Mouse (Mus musculus) embryonic facial prominence, embryonic 10.5 days (tissue): ENCODE data around the gene Gnai2. TPM values are rescaled to one million over a fixed set of nuclear protein-coding genes. Genes with fewer than 3 reads are reported as not detected.

ENCODE experiments used
- DNase-seq: peaks from one replicate; pipeline ENCODE4 v3.0.0-alpha.2; 2017; ENCODE audit warnings: low spot score
- H3K27ac ChIP-seq: fragments of 300-500 bp; sonication (generic); replicated peaks from 2 replicates; pipeline ENCODE4 v1.5.1; 2016; ENCODE audit warnings: mild to moderate bottlenecking
- H3K27me3 ChIP-seq: fragments of 300-500 bp; sonication (generic); replicated peaks from 2 replicates; pipeline ENCODE4 v1.6.1; 2016; ENCODE audit warnings: low read depth, mild to moderate bottlenecking; ENCODE audit not compliant: poor library complexity, severe bottlenecking
- H3K36me3 ChIP-seq: fragments of 300-500 bp; sonication (generic); replicated peaks from 2 replicates; pipeline ENCODE4 v1.6.1; 2016; ENCODE audit warnings: mild to moderate bottlenecking, moderate library complexity
- H3K4me1 ChIP-seq: fragments of 300-500 bp; sonication (generic); 2 replicates; pipeline ENCODE4 v1.6.1; 2016
- H3K4me3 ChIP-seq: fragments of 300-500 bp; sonication (generic); 2 replicates; pipeline ENCODE4 v1.5.1; 2016; ENCODE audit warnings: mild to moderate bottlenecking, moderate library complexity
- H3K9me3 ChIP-seq: fragments of 300-500 bp; sonication (generic); 2 replicates; pipeline ENCODE4 v1.6.1; 2016; ENCODE audit warnings: mild to moderate bottlenecking
- WGBS: fragments of 180-500 bp; shearing (Covaris S2); methylation state at CpG from one replicate; pipeline ENCODE4 v1.1.7; 2016; 5-methylcytosine and 5-hydroxymethylcytosine counted together
- polyA plus RNA-seq: library from polyadenylated mRNA; unstranded; fragments of >200 nt; fragmentation: Nextera tagmentation; extraction: Ambion mirVana; gene quantifications from 2 replicates; pipeline ENCODE4 v1.2.1, GENCODE M21; 2016

Gene Gnai2
- polyA plus RNA-seq, 1 experiment from 2014 or later: 334 TPM

DNA sequence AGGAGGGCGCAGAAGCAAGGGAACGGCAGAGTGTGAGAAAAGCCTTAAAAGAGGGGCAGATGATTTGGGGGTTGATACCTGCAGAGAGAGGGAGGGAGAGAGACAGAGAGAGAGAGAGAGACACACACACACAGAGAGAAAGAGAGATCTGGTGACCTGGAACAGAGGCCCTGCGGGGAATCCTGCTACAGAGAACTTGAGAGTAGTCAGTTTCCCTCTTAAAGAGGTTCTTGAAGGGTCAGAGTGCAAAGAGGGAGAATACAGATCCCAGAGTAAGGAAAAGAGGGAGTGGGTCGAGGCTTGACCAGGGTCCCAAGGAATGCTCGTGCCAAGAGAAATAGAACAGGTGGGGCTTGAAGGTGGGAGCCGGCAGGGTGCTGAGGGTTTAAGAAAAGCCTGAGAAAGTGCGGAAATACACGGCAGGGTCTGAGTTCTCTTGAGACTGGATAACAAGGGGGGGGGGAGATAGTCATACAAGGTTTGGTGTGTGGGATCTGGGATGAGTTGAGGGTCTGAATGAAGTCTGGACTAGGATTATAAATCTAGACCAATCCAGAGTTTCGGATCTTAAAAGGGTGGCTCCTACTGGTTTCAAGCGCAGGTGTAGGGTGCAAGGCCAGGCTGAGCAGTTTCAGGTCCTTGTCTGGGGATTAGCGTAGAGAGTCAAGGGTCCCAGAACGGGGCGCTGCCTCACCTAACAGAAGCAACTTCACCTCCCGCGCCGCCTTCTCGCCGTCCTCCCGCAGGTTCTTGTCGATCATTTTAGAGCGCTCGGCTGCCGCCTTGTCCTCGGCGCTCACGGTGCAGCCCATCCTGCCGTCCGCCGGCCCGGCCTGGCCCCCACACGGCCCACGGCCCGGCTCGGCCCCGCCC is 525 bp downstream of the Gnai2 start:
- peak overlapping the region; percentile 96 for H3K27ac ChIP-seq
- H3K27me3 ChIP-seq: no peaks in the 10 kb centered on the region
- WGBS: 1% methylated on average over 35 of the region's 35 CpGs
- peak overlapping the region; percentile 95 for H3K4me3 ChIP-seq
- peaks cover 82% of the 10 kb centered on the region for H3K4me1 ChIP-seq
- peaks cover 20% of the 10 kb centered on the region for H3K36me3 ChIP-seq
- DNase-seq: no peak
- H3K9me3 ChIP-seq: no peaks in the 10 kb centered on the region

DNA sequence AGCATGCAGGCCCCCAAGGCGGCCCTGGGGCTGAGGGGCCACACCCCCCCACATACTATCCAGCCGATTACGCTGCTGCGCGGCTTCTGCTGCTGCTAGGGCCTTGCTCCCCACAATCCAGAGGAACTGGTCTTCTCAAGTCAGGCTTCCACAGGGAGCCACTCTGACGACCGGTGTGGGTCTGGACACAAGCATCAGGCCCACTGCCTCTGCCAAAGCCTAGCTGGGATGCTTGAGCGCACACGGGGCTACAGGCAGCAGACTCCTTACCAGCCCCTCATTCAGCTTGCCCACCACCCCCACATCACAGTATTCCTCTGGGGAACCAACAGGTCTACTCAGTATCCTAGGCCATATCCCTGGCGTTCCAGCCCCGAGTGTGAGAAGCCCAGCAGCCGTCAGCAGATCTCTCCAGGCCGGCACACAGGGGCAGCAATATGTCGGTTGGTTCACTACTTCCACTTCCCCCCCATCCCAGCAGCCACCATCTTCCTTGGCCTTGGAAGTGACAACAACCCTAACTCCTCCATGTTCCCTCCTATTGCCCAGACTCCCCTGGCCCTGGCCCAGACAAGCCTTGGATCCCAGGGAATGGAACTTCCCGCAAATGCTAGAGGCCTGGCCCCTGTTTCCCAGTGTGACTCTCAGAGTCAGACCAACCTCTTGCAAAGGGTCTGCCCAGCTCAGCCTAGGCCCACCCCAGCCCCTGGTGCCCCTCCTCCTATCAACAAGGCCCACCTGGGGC is 1.3 kb downstream of the Gnai2 start:
- DNase-seq: peak; percentile 49
- no peaks in the 10 kb centered on the region for H3K9me3 ChIP-seq
- H3K4me3 ChIP-seq: peak overlapping the region; percentile 95
- no peaks in the 10 kb centered on the region for H3K27me3 ChIP-seq
- H3K36me3 ChIP-seq: peaks cover 27% of the 10 kb centered on the region
- H3K27ac ChIP-seq: peak overlapping the region; percentile 96
- WGBS: 3% methylated on average over 15 of the region's 15 CpGs
- peaks cover 88% of the 10 kb centered on the region for H3K4me1 ChIP-seq

DNA sequence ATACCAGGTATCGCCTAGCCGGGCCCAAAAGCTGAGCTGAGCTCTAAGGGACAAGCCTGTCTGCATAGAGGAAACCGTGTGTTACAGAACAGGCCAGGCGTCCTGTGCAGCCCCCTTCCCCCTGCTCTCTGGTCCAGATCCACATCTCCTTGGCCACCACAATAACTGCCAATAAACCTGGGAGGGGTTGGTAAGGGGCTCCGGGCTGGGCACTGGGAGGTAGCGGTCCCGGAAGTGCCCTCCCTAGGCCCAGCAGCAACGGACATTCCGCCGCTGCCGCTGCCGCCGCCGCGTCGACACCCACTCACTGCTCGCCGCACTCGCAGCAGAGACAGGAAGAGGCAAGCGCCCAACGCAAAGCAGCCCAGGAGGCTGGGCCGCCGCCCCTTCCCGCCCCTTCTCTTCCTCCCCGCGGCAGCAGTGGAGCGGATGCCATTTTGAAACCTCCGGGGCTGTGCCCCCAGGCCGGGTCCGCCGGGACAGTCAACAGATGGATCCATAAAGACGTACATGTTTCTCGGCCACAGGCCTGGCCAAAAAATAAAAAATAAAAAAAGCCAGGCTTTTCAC is 2.0 kb downstream of the Gnai2 start:
- no peaks in the 10 kb centered on the region for H3K9me3 ChIP-seq
- peak; percentile 85 for DNase-seq
- H3K4me3 ChIP-seq: peak overlapping the region; percentile 95
- H3K27ac ChIP-seq: peak overlapping the region; percentile 96
- H3K36me3 ChIP-seq: peaks cover 33% of the 10 kb centered on the region
- H3K27me3 ChIP-seq: no peaks in the 10 kb centered on the region
- H3K4me1 ChIP-seq: peaks cover 94% of the 10 kb centered on the region
- 2% methylated on average over 33 of the region's 33 CpGs for WGBS

DNA sequence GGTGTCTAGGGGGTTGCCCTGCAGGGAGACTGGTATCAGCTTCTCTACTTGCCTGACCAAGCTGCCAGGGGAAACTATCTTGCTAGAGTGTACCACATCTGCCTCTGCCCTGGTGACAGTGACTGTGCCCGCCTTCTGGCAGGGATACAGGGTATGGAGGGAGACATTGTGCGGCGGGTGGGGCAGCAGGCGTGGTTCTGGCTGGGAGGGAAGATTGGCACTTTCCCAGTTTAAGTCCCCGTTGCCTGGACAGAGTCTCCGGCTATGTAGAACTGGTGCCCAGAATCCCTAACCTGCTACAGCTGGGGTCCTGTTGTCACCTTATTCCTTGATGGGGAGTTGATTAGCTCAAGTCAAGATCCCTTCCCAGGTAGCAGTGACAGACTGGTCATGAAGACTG is 2.7 kb downstream of the Gnai2 start:
- H3K4me1 ChIP-seq: peaks cover 96% of the 10 kb centered on the region
- H3K36me3 ChIP-seq: peaks cover 39% of the 10 kb centered on the region
- WGBS: 76% methylated on average over 6 of the region's 6 CpGs
- H3K9me3 ChIP-seq: no peaks in the 10 kb centered on the region
- H3K27ac ChIP-seq: peak overlapping the region; percentile 96
- DNase-seq: no peak
- H3K4me3 ChIP-seq: peak overlapping the region; percentile 95
- H3K27me3 ChIP-seq: no peaks in the 10 kb centered on the region

DNA sequence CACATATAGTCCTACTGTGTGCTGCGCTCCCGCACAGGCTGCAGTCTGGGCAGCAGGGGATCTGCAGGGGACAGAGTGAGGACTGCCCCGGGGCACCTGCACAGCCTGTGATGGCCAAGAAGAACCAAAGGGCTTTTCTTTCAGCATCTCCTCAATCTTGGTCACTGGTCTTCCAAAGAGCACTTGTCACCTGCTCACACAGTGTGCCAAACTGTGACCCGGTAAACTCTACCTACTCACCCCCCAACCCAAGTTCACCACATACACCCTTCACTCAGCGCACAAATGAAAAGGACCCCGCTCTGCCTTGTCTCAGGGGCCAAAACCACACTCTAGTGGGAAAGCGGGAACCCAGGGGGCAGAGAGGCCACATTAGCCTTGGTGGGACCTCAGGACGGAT is 3.3 kb downstream of the Gnai2 start:
- no peak for DNase-seq
- peaks cover 40% of the 10 kb centered on the region for H3K36me3 ChIP-seq
- H3K4me3 ChIP-seq: peak overlapping the region; percentile 95
- WGBS: 77% methylated on average over 8 of the region's 8 CpGs
- peaks cover 96% of the 10 kb centered on the region for H3K4me1 ChIP-seq
- peak overlapping the region; percentile 96 for H3K27ac ChIP-seq
- H3K27me3 ChIP-seq: no peaks in the 10 kb centered on the region
- no peaks in the 10 kb centered on the region for H3K9me3 ChIP-seq

DNA sequence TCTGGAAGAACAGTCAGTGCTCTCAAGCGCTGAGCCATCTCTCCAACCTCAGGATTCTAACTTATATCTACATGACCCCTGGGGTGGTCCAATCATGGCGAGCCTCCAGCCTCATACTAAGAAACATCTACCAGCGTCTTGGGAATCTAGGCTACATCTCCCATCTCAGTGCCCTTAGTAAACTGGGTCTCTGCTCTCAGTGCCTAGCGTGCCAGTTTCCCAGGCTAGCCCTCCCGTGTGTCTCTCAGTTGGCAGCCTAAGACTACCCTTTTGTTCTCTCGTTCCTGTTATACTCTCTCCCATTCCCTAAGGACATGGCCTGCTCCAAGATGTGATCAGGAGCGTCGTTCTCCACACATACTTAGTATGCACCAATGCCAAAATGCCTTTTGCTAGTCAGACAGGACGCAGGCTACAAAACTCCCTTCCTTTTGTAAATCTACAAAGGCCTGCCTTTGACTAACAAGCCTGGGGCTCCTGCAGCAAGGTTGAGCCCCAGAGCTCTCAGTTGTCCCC is 3.8 kb downstream of the Gnai2 start:
- Histone ChIP-seq H3K4me3 (peak overlapping the region; percentile 95), H3K4me1 (peaks cover 97% of the 10 kb centered on the region), H3K27ac (peak overlapping the region; percentile 96), H3K27me3 (no peaks in the 10 kb centered on the region), H3K9me3 (no peaks in the 10 kb centered on the region), H3K36me3 (peaks cover 44% of the 10 kb centered on the region)
- WGBS: 54% methylated on average over 9 of the region's 9 CpGs
- no peak for DNase-seq

DNA sequence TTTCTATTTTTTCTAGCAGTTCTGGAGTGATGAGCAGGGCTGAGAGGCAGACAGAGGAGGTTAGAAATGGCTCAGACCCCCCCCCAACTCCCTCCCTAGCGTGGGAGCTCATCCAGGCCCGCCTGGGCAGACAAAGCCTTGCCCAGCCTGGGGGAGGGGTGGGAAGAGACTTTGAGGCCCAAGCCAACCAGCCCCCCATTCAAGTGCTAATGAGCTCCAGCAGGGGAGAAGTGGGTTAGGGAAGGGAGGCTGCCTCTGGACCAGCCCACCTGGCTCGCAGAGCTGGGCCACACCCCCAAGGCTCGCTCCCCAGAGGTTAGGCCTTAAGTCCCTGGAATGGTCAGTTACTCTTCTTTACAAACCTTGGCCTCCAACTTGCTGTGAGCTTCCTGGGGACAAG is 4.6 kb downstream of the Gnai2 start:
- peak overlapping the region; percentile 96 for H3K27ac ChIP-seq
- WGBS: 3% methylated on average over 4 of the region's 4 CpGs
- H3K9me3 ChIP-seq: no peaks in the 10 kb centered on the region
- peak overlapping the region; percentile 95 for H3K4me3 ChIP-seq
- H3K36me3 ChIP-seq: peaks cover 52% of the 10 kb centered on the region
- peaks cover 98% of the 10 kb centered on the region for H3K4me1 ChIP-seq
- H3K27me3 ChIP-seq: no peaks in the 10 kb centered on the region
- peak; percentile 84 for DNase-seq

DNA sequence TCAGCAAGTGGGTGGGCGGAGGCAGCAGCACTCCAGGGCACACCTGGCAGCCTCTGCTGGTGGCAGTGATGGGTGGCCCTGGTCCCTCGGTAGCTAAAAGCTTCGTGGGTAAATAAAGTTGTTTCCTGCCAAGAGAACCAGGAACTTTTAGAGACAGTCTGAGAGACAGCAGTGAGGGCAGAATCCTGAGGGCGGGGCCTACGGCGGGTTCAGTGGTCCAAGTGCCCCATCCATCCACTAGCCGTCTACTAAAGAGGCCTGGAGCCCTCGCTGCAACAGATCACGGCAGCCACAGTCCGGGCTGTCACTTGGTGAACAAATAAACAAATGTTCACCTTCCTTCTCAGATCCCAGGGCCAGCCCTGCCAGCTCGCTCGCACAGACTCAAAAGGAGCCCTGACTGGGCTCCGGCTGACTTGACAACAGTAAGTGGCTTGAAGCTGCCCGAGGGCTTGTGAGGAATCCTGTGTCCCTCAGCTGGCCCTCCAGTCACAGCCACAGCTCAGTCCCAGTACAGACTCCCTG is 5.2 kb downstream of the Gnai2 start:
- peak overlapping the region; percentile 96 for H3K27ac ChIP-seq
- no peaks in the 10 kb centered on the region for H3K9me3 ChIP-seq
- peak overlapping the region; percentile 95 for H3K4me3 ChIP-seq
- peak; percentile 64 for DNase-seq
- H3K27me3 ChIP-seq: no peaks in the 10 kb centered on the region
- H3K36me3 ChIP-seq: peaks cover 58% of the 10 kb centered on the region
- WGBS: 11% methylated on average over 14 of the region's 14 CpGs
- H3K4me1 ChIP-seq: peaks cover 97% of the 10 kb centered on the region

DNA sequence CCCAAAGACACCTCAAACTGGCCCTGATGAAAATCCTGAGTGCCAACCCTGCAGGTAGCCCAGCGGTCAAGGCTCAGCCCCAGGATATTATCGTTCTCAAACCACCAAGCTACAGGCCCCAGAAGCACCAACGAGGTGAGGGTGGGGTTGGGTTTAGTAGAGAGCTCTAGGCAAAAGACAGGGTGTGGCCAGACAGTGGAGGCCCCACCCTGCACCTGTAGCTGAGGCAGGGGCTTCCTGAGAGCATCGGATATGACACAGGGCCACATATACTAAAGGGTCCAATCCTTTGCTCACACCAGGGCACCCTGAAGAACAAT is 5.8 kb downstream of the Gnai2 start:
- no peak for DNase-seq

DNA sequence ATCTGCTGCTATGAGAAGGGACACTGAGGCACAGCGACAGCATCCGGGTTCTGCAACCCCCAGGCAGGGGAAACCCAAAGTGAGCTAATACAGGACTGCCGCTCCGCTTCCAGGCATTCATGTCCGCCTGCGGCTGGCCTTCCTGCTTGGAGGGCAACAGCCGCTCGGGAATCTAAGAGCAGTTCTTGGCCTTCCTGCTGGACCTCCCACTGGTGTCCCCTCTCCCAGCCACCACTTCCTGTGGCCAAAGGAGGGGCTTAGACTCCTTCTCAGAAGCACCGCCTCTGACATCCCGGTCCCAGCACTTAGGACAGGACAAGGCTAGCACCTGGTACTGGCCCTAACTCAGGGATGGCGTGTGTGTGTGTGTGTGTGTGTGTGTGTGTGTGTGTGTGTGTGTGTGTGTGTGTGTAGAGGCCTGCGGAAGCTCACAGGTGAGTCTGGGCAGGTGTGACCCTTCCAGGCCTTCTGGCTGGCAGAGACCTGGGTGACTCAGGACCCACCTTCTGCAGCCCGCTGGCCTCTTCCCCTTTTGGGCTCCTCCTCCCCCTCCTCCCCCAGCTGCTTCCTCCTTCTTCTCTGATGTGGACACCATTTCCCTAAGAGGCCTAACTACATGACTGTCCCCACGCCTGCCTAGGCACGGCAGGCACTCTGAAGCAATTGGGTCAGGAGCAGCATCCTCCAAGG is 6.3 kb downstream of the Gnai2 start:
- Histone ChIP-seq H3K36me3 (peaks cover 69% of the 10 kb centered on the region), H3K9me3 (no peaks in the 10 kb centered on the region), H3K27me3 (no peaks in the 10 kb centered on the region), H3K4me1 (peaks cover 94% of the 10 kb centered on the region), H3K4me3 (peak overlapping the region; percentile 46), H3K27ac (peak overlapping the region; percentile 96)
- 41% methylated on average over 15 of the region's 15 CpGs for WGBS
- DNase-seq: peak; percentile 47

More for the DNA sequence above, 5.8 kb downstream of the Gnai2 start:
- Histone ChIP-seq H3K27ac (peak overlapping the region; percentile 96), H3K27me3 (no peaks in the 10 kb centered on the region), H3K36me3 (peaks cover 64% of the 10 kb centered on the region), H3K4me1 (peaks cover 98% of the 10 kb centered on the region), H3K9me3 (no peaks in the 10 kb centered on the region), H3K4me3 (peak overlapping the region; percentile 46)
- WGBS: 35% methylated on average over 4 of the region's 4 CpGs

DNA sequence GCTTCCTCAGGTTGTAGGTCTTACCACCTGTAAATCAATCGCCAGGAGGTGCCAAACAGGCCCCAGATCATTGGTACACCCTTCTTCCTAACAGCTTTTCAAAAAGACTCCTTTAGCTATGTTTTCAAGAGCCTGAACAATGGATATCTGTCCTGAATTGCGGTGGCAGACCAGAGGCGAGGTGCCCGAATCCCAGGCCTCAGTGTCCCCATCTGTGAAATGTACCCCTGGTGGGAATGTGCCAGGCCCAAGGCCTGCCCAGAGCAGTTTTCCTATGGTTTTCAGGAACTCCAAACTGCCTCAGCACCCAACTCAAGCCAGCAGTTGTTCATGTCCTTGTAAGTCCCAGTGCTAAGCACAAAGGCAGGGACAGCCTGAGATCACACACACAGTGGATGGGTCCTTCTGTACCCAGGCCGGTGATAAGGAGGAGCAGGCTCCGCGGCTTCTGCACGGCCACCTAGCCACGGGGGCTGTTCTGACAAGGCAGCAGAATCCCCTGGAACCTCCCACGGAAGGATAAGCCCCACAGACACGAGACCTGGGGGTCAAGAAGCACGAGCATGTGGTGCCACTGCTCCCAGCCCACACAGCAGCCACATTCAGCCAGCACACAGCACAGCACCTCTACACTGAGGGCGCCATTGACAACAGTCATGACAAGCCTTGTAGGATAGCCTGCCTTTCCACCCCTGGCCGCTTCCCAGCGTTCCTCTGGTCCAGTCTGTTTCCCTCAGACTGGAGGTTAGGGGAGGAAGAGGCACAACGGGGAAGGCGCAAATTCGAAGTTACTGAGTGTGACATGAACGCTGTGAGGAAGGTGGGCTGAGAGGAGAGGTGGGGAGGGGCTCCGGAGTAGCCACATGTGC is 7.5 kb downstream of the Gnai2 start:
- Histone ChIP-seq H3K4me3 (peak overlapping the region; percentile 46), H3K36me3 (peaks cover 76% of the 10 kb centered on the region), H3K27ac (peak overlapping the region; percentile 96), H3K4me1 (peaks cover 81% of the 10 kb centered on the region), H3K27me3 (no peaks in the 10 kb centered on the region), H3K9me3 (no peaks in the 10 kb centered on the region)
- whole genome bisulfite sequencing: 38% methylated on average over 20 of the region's 20 CpGs
- no peak for DNase-seq
